Mouse (Mus musculus) kidney, embryonic 16.5 days (tissue): ENCODE measurements at regions not wholly inside any gene's neighbourhood (a gene's known extent, or its start where the extent isn't known, plus 50 kb on each side); places are given as distances from the start of the nearest gene placed in this dataset.

Experiments used
- ATAC-seq: fragments of 200-750 bp; cut with Nextera tagmentation; 2 replicates; pipeline ENCODE4 v1.8.0; 2017; ENCODE audit warnings: moderate TSS enrichment; ENCODE audit not compliant: low FRiP score, low TSS enrichment
- H3K27ac ChIP-seq: fragments of 300-500 bp; sonication (generic); 2 replicates; pipeline ENCODE4 v1.5.1; 2014; ENCODE audit warnings: low read length
- H3K27me3 ChIP-seq: fragments of 300-500 bp; sonication (generic); 2 replicates; pipeline ENCODE4 v1.6.1; 2014; ENCODE audit warnings: low read length, control low read depth, mixed read lengths; ENCODE audit not compliant: insufficient read depth
- H3K36me3 ChIP-seq: fragments of 300-500 bp; sonication (generic); 2 replicates; pipeline ENCODE4 v1.6.1; 2014; ENCODE audit warnings: low read length, control low read depth, mixed read lengths; ENCODE audit not compliant: insufficient read depth
- H3K4me1 ChIP-seq: fragments of 300-500 bp; sonication (generic); 2 replicates; pipeline ENCODE4 v1.6.1; 2014; ENCODE audit warnings: low read length, control low read depth, mixed read lengths; ENCODE audit not compliant: insufficient read depth
- H3K4me2 ChIP-seq: fragments of 300-500 bp; sonication (generic); replicated peaks from 2 replicates; pipeline ENCODE4 v1.6.1; 2014; ENCODE audit warnings: low read depth, low read length
- H3K4me3 ChIP-seq: fragments of 300-500 bp; sonication (generic); 2 replicates; pipeline ENCODE4 v1.5.1; 2014; ENCODE audit warnings: mild to moderate bottlenecking, low read length
- H3K9ac ChIP-seq: fragments of 300-500 bp; sonication (generic); replicated peaks from 2 replicates; pipeline ENCODE4 v1.6.1; 2014; ENCODE audit warnings: low read length
- H3K9me3 ChIP-seq: fragments of 300-500 bp; sonication (generic); 2 replicates; pipeline ENCODE4 v1.6.1; 2016; ENCODE audit warnings: low read length, control low read depth
- WGBS: fragments of 180-500 bp; shearing (Covaris S2); extraction: QIAGEN DNeasy Blood & Tissue Kit; methylation state at CpG from one replicate; pipeline ENCODE4 v1.1.7; 2014; 5-methylcytosine and 5-hydroxymethylcytosine counted together

- Histone ChIP-seq H3K4me3 (no peak overlapping the region), H3K27ac (no peak overlapping the region), H3K4me1 (no peaks in the 10 kb centered on the region), H3K9ac (no peak overlapping the region), H3K9me3 (no peaks in the 10 kb centered on the region), H3K36me3 (no peaks in the 10 kb centered on the region), H3K4me2 (no peak overlapping the region), H3K27me3 (no peaks in the 10 kb centered on the region)
- ATAC-seq: no peak
- 92% methylated on average over 12 of the region's 12 CpGs for WGBS
Observed at GRCm38 (mm10) chr6:109125447-109125846, 297.0 kb downstream of the Edem1 start.

DNA sequence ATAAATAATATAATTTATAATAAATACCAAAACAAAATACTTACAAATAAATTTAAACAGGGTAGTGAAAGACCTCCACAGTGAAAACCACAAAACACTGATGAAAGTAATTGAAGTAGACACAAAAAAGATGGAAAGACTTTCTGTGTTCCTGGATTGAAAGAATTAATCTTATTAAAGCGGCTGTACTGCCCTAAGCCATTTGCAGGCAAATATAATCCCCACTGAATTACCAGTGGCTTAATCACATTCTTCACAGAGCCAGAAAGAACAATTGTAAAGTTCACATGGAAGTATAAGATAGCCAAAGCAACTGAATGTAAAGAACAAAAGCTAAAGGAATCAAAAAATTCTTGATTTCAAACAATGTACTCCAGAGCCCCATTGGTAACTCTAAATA, 298.8 kb downstream of the Edem1 start:
- no peak overlapping the region for H3K4me3 ChIP-seq
- 93% methylated on average over 1 of the region's 1 CpGs for WGBS
- no peak overlapping the region for H3K4me2 ChIP-seq
- H3K27ac ChIP-seq: no peak overlapping the region
- no peak for ATAC-seq
- H3K36me3 ChIP-seq: no peaks in the 10 kb centered on the region
- no peaks in the 10 kb centered on the region for H3K27me3 ChIP-seq
- no peak overlapping the region for H3K9ac ChIP-seq
- H3K4me1 ChIP-seq: no peaks in the 10 kb centered on the region
- H3K9me3 ChIP-seq: no peaks in the 10 kb centered on the region

- Histone ChIP-seq H3K36me3 (no peaks in the 10 kb centered on the region), H3K9me3 (no peaks in the 10 kb centered on the region), H3K4me2 (no peak overlapping the region), H3K4me3 (no peak overlapping the region), H3K4me1 (no peaks in the 10 kb centered on the region), H3K27ac (no peak overlapping the region), H3K27me3 (no peaks in the 10 kb centered on the region), H3K9ac (no peak overlapping the region)
- WGBS: 74% methylated on average over 5 of the region's 5 CpGs
- ATAC-seq: no peak
Observed at GRCm38 (mm10) chr6:109146111-109146510, 317.7 kb downstream of the Edem1 start.

- Histone ChIP-seq H3K27me3 (no peaks in the 10 kb centered on the region), H3K9ac (no peak overlapping the region), H3K9me3 (no peaks in the 10 kb centered on the region), H3K27ac (no peak overlapping the region), H3K4me2 (no peak overlapping the region), H3K36me3 (no peaks in the 10 kb centered on the region), H3K4me3 (no peak overlapping the region), H3K4me1 (no peaks in the 10 kb centered on the region)
- ATAC-seq: no peak
- 88% methylated on average over 8 of the region's 8 CpGs for WGBS
Observed at GRCm38 (mm10) chr6:109149043-109149442, 320.6 kb downstream of the Edem1 start.

DNA sequence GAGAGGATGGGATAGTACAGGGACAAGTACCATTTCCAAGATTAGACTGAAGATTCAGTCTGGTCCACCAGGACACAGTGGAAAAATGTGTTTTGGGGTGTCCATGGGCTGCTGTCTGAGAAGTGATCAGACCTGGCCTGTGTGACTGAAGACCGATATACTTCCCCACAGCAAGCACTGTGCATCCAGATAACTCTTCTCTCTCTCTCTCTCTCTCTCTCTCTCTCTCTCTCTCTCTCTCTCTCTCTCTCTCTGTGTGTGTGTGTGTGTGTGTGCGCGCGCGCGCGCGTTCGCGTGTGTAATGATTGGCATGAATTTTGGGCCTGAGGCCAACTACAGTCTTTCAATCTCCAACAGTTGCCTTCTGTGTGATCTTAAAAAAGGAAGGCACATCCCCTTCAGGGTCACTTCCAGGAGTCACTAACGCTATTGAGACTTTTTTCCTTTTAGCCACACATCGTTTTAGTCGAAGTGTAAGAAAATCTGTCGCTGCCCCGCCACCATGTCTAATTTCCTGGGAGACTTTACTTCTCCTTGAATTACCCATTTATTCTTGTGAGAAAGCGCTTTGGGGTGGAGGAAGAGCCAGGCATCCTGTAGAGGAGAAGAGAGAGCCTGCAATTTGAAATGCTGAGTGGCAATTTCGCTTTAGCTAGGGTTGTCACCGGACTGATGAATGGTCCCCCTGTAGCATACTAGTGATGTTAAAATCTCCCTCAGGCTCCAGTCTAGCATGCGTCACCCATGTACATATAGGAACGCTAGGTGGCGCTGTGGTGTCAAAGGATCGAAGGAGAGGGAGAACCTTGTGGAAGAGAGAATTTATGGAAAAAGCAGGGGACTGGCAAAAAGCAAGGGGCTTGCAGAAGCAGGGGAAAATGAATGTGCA, 321.8 kb downstream of the Edem1 start:
- Histone ChIP-seq H3K9me3 (no peaks in the 10 kb centered on the region), H3K4me2 (no peak overlapping the region), H3K4me1 (no peaks in the 10 kb centered on the region), H3K4me3 (no peak overlapping the region), H3K36me3 (no peaks in the 10 kb centered on the region), H3K27me3 (no peaks in the 10 kb centered on the region), H3K27ac (no peak overlapping the region), H3K9ac (no peak overlapping the region)
- ATAC-seq: peak; percentile 88; the same call in 1 of the 2 replicates
- 47% methylated on average over 22 of the region's 22 CpGs for WGBS

- no peak overlapping the region for H3K9ac ChIP-seq
- no peak for ATAC-seq
- no peak overlapping the region for H3K27ac ChIP-seq
- no peaks in the 10 kb centered on the region for H3K36me3 ChIP-seq
- H3K4me1 ChIP-seq: no peaks in the 10 kb centered on the region
- 90% methylated on average over 9 of the region's 9 CpGs for WGBS
- no peak overlapping the region for H3K4me3 ChIP-seq
- no peaks in the 10 kb centered on the region for H3K27me3 ChIP-seq
- no peaks in the 10 kb centered on the region for H3K9me3 ChIP-seq
- no peak overlapping the region for H3K4me2 ChIP-seq
Observed at GRCm38 (mm10) chr6:109150912-109151256, 322.4 kb downstream of the Edem1 start.

GRCm38 (mm10) chr6:109153624-109154023, 325.2 kb downstream of the Edem1 start:
- no peaks in the 10 kb centered on the region for H3K27me3 ChIP-seq
- no peak overlapping the region for H3K4me2 ChIP-seq
- no peak for ATAC-seq
- H3K4me1 ChIP-seq: no peaks in the 10 kb centered on the region
- no peaks in the 10 kb centered on the region for H3K36me3 ChIP-seq
- H3K27ac ChIP-seq: no peak overlapping the region
- no peak overlapping the region for H3K9ac ChIP-seq
- 61% methylated on average over 7 of the region's 7 CpGs for WGBS
- H3K4me3 ChIP-seq: no peak overlapping the region
- no peaks in the 10 kb centered on the region for H3K9me3 ChIP-seq

GRCm38 (mm10) chr6:109159561-109159960, 331.1 kb downstream of the Edem1 start:
- no peaks in the 10 kb centered on the region for H3K27me3 ChIP-seq
- H3K27ac ChIP-seq: no peak overlapping the region
- no peaks in the 10 kb centered on the region for H3K36me3 ChIP-seq
- H3K4me1 ChIP-seq: no peaks in the 10 kb centered on the region
- H3K4me3 ChIP-seq: no peak overlapping the region
- H3K4me2 ChIP-seq: no peak overlapping the region
- no peak overlapping the region for H3K9ac ChIP-seq
- H3K9me3 ChIP-seq: no peaks in the 10 kb centered on the region
- no peak for ATAC-seq
- WGBS: 84% methylated on average over 7 of the region's 7 CpGs

- Histone ChIP-seq H3K27ac (no peak overlapping the region), H3K4me1 (no peaks in the 10 kb centered on the region), H3K36me3 (no peaks in the 10 kb centered on the region), H3K9ac (no peak overlapping the region), H3K4me2 (no peak overlapping the region), H3K27me3 (no peaks in the 10 kb centered on the region), H3K9me3 (no peaks in the 10 kb centered on the region), H3K4me3 (no peak overlapping the region)
- ATAC-seq: no peak
- 53% methylated on average over 4 of the region's 5 CpGs for WGBS
Observed at GRCm38 (mm10) chr6:109167439-109167838, 339.0 kb downstream of the Edem1 start.

- Histone ChIP-seq H3K4me1 (no peaks in the 10 kb centered on the region), H3K36me3 (no peaks in the 10 kb centered on the region), H3K27me3 (no peaks in the 10 kb centered on the region), H3K4me2 (no peak overlapping the region), H3K4me3 (no peak overlapping the region), H3K9ac (no peak overlapping the region), H3K9me3 (no peaks in the 10 kb centered on the region), H3K27ac (no peak overlapping the region)
- no peak for ATAC-seq
- 56% methylated on average over 6 of the region's 6 CpGs for WGBS
Observed at GRCm38 (mm10) chr6:109172104-109172850, 343.8 kb downstream of the Edem1 start.
